Mouse (Mus musculus) adrenal gland, postnatal 36 days (tissue): ENCODE data around the gene Amz2. TPM values are rescaled to one million over a fixed set of nuclear protein-coding genes. Genes with fewer than 3 reads are reported as not detected.
"Not testable (repeated sequence)": the region's sequence is repeated elsewhere in the genome, so short reads cannot be mapped to it uniquely, and the experiment has no call there.

Source experiments
- DNase-seq, 2 experiments: peaks; one replicate each; pipeline ENCODE4 v3.0.0; 2021; ENCODE audit warnings: mixed read lengths in 1 of 2
- total RNA-seq, 2 experiments: library from RNA; stranded (reverse); gene quantifications; 2 replicates each; pipeline ENCODE4 v1.2.3; 2021

Gene Amz2
- total RNA-seq, 2 experiments from 2014 or later, result 36.7 to 49.2 TPM

DNA sequence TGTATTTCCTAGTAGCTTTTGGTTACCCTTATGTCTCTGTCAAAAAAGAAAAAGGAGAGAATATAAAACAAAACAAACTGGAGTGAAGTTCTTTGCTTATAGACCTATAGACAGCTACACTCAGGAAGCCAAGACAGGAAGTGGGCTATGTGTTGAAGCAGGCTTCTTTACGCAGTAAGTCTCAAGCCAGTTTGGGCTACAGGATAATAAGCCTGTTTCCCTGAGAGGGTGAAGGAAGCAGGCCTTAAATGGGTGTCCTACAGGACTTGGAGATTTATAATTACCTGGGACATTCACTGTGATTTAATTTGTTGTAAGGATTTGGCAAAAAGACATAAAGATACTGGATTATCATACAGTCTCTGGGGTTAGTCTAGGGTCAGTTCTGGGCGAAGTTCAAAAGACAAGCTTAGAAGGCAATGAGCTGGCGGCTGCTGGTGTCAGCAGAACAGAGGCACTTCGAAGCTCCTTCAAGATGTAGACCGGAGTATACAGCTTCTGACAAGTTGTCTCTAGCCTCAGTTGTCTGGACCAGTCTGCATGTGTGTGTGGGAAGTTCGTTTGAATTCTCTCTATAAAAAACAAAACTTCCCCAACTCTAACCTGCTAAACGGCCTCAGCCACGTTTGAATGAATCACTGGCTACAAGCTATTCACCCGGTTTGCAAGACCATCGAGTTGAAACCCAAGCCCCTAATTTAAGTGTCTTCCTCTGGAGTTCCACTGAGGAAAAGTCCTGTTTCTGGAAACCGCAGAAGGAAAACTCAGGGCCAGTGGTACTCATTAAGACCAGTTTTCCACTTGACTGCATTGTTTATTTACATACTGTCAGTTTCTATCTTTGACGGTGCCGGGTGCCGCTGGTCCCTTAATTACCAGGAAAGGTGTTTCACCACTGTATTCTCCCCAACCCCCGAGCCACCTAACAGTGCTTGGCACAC lies 45.4 kb downstream of the Amz2 start:
- no peak for DNase-seq

DNA sequence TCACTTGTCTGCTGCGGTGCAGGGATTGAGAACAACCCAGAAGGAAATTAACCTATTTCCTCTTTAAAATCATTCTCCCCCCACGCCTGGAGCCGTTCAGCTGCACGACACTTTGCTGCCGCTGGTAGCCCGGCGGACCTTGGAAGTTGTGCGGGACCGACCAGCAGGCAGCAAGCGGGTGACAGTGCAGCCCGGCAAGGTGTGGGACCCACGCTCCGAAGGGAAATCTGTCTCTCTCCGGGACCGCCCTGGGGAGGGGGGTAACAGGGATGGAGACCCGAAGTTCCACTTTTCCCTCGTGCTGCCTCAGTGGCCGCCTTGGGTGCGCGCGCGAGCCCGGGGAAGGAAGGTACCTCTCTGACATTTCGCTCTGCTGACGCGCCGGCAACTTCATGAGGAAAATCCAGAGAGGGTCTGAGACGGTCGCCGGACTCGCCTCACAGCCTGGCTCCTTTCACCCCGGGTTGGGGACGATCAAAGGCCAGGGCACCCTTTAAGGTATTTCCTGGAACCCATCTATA lies 46.5 kb downstream of the Amz2 start:
- DNase-seq, result peak; percentile 25 to 44

GRCm38 (mm10) chr11:109472821-109473170 lies 47.0 kb downstream of the Amz2 start:
- DNase-seq, result no peak

GRCm38 (mm10) chr11:109473171-109474085 lies 47.7 kb downstream of the Amz2 start, which contains the start of the genes Arsg and Slc16a6:
Arsg (plus strand) TSS chr11:109473374.
Slc16a6 (minus strand) TSS chr11:109473598.
- DNase-seq, result peak; percentile 83 to 84

GRCm38 (mm10) chr11:109474086-109474742 lies 48.5 kb downstream of the Amz2 start:
- DNase-seq, result no peak

GRCm38 (mm10) chr11:109474836-109475235 lies 49.1 kb downstream of the Amz2 start:
- DNase-seq, result no peak

DNA sequence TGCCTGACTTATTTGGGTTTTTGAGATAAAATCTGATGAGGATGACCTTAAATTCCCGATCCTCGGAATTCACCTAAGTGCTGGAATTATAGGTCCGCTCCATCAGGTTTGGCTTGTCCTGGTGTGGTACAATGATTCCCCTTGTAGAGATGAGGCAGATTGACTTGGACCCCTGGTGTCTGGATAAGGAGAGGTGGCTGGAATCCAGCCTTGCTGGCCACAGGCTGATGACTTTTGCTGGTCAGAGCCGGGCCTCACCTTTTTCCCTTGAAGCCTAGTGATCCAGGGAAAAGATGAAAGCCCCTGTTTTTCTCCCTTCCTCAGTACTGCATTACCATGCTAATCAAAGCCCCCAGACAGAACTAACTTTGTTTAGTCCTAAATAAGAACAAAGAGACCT lies 50.0 kb downstream of the Amz2 start:
- no peak for DNase-seq

DNA sequence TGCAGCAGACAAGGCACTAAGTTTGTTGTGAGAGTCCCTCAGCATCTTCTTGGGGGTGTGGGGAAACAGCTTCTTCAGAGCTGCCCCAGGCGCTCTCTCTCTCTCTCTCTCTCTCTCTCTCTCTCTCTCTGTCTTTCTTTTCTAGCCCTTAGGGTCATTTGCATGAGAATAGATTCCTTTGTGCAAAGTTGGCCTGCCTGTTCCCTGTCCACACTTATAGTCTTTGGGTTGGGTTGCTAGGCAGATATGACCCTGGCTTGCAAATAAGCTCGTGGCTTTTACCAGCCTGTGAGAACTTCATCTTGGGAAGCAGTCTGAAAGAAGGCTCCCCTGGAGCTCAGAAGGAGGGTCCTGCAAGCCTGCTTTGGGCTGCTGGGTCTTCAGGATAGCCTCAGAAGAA lies 50.5 kb downstream of the Amz2 start:
- no peak for DNase-seq

DNA sequence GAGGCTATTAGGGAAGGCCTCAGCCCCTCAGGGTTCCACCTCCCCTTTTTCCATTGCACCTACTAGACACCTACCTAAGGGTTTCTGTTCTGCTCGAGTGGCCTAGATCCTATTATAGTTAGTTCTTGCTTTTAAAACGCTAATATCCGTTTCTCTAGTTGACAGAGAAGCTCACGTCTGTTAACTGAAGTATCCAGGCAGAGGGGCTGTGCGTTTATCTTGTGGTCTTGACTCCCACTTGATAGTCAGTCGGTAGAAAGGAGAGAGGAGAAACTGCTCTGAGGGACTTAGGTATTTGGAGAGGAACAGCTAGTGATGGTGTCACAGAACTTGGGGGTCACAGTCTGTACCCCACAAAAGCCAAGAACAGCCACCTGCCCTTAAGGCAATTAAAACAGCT lies 50.9 kb downstream of the Amz2 start:
- no peak for DNase-seq

GRCm38 (mm10) chr11:109477606-109478380 lies 52.0 kb downstream of the Amz2 start:
- no peak for DNase-seq

DNA sequence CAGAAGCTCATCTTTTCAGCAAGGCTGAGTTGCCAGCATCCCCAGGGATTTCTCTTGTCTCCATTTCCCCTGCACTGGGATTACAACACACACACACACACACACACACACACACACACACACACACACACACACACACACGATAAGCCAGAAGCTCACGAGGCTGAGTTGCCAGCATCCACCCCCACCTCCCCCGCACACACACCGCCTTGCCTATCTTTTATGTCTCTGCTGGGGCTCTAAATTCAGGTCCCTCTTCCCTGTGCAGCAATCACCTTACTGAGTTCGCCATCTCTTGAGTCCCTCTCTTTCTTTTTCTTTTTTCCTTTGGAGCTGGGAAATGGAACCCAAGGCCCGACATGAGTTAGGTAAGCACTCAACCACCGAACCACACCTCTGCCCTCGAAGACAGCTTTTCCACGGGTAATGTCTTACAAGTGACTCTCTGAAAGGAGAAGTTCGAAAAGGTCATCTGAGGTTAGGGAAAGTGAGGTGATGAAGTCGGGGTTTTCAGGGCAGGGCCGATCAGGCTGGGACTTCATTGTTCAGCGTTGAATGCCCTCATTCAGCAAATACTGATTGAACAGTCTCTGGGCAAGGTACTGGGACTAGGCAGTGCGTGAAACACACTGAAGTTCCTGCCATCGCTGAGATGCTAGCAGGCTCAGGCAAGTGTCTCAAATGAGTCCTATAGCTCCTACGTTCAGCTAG lies 54.0 kb downstream of the Amz2 start:
- DNase-seq, result no peak

- DNase-seq, result no peak
Measured at GRCm38 (mm10) chr11:109480440-109480839, 54.7 kb downstream of the Amz2 start.

- peak in 1 of 2 experiments; percentile 45 for DNase-seq
Measured at GRCm38 (mm10) chr11:109485398-109486045, 59.8 kb downstream of the Amz2 start.

GRCm38 (mm10) chr11:109487111-109487510 lies 61.4 kb downstream of the Amz2 start:
- DNase-seq, result no peak

GRCm38 (mm10) chr11:109487991-109488684 lies 62.4 kb downstream of the Amz2 start:
- no peak for DNase-seq

DNA sequence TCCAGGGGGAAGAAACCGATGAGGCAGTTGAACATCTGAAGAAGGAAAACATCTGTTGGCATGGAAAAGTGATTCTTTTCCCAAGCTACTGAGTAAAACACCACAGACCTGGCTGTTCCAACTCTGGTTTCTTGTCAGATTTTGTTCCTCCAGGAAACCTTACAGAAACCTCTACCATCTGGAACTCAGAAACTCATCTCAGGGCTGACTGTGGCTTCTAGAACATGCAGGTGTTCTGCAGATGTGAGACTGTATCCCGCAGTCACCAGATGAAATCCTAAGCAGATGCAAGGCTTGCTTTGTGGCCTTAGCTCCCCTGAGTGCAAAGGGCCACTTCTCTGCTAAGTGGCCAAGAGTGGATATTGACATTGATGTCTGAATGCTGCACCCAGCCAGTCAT lies 64.0 kb downstream of the Amz2 start:
- DNase-seq, result no peak

DNA sequence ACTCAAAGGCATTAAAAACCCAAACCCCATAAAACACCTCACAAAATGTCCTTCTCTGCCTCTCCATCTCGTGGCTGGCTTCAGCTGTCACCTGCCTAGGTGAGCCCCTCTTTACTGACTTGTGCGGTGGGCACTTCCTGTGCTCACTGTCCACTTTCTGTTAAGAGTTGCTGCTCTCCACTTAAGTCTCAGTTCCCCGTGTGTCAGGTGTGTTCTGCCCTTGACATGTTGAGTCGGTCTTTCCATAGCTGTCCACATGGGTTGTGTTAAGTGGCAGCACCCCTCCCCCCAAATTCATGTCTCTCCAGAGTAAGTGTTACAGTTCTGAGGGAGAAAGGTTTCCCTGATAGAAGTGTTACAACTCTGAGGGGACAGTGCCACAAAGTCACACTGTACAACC lies 66.1 kb downstream of the Amz2 start:
- no peak for DNase-seq

DNA sequence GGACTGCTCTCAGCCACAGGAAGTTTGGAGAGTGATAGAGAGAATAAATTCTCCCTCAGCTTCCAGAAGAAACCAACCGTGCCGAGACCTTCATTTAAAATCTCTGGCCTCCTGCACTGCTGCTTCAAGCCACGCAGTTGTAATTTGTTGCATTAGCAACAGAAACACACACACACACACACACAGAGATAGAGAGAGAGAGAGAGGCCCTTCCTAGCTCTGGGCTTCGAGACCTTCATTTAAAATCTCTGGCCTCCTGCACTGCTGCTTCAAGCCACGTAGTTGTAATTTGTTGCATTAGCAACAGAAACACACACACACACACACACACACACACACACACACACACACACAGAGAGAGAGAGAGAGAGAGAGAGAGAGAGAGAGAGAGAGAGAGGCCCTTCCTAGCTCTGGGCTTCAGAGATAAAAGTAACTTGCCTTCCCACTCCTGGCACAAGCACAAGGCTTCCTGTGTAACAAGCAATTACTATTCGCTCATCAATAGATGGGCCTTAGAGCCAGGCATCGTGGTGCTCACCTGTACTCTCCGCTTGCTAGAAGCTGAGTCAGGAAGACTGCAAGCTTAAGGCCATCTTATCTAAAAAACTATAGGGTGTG lies 67.2 kb downstream of the Amz2 start:
- DNase-seq, result not testable (repeated sequence)
